Mouse (Mus musculus): ENCODE results near the gene Mier2. TPM values are rescaled to one million over a fixed set of nuclear protein-coding genes. Genes with fewer than 3 reads are reported as not detected.

Mier2 gene
- total and polyA plus RNA-seq, 2 experiments from 2014 or later: 43.3 to 95.6 TPM

DNA sequence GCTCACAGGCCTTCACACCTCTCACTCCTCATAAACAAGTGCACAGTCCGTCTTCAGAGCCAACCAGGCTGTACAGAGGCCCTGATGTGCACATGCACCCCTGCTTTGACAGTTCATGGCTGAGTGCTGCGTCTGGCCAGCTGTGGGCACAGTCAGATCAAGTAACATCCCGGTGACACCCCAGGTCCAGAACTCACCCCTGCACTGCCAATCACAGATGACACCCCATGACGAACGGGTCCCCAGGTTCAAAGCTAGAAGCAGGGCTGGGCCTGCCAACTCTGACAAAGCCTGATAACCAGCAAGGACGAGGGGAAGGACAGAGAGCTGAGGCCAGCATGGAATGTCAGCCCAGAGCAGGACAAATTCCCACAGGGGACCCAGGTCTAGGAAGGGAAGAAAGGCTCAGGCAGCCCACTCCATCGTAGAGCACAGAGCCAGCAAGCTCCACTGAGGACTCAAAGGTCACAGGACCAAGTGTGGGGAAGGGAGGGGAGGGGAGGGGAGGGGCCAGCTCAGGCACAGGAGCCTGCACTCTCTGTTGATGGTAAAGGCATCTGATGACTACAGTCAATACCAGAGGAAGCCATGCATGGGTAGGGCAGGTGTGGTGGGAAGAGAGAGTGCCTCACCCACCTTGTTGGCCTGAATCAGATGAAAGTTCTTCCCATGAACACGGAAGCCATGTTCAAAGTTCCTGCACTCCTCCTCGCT is 11.0 kb downstream of the Mier2 start:
- WGBS: 85% methylated on average over 9 of the region's 9 CpGs
- Histone ChIP-seq H3K9me3 (ENCODE audit: low read length) (no peaks in the 10 kb centered on the region), H3K4me1 (ENCODE audit: insufficient read depth, low read length) (no peaks in the 10 kb centered on the region), H3K9ac (replicated peaks; ENCODE audit: low read length, poor library complexity, severe bottlenecking) (no peak overlapping the region), H3K27me3 (ENCODE audit: insufficient read depth, low read length) (no peaks in the 10 kb centered on the region), H3K4me3 (ENCODE audit: low read depth, low read length) (no peak overlapping the region), H3K4me2 (ENCODE audit: low read depth, low read length, poor library complexity, severe bottlenecking) (no peak overlapping the region), H3K27ac (ENCODE audit: low read depth, low read length) (no peak overlapping the region), H3K36me3 (ENCODE audit: insufficient read depth, low read length) (peaks cover 89% of the 10 kb centered on the region)
- DNase-seq (ENCODE audit: low spot score): no peak
- no peak for ATAC-seq (ENCODE audit: low FRiP score)
- TF ChIP-seq CTCF (IDR thresholded peaks at IDR 0.05): no peak

GRCm38 (mm10) chr10:79542171-79542570 is 12.8 kb downstream of the Mier2 start:
- WGBS: 94% methylated on average over 11 of the region's 11 CpGs
- no peaks in the 10 kb centered on the region for H3K9me3 ChIP-seq (ENCODE audit: low read length)
- no peak overlapping the region for H3K27ac ChIP-seq (ENCODE audit: low read depth, low read length)
- H3K36me3 ChIP-seq (ENCODE audit: insufficient read depth, low read length): peaks cover 74% of the 10 kb centered on the region
- H3K4me2 ChIP-seq (ENCODE audit: low read depth, low read length, poor library complexity, severe bottlenecking): no peak overlapping the region
- H3K27me3 ChIP-seq (ENCODE audit: insufficient read depth, low read length): no peaks in the 10 kb centered on the region
- no peak overlapping the region for H3K4me3 ChIP-seq (ENCODE audit: low read depth, low read length)
- H3K4me1 ChIP-seq (ENCODE audit: insufficient read depth, low read length): no peaks in the 10 kb centered on the region
- DNase-seq (ENCODE audit: low spot score) (no peak), ATAC-seq (ENCODE audit: low FRiP score) (no peak)
- H3K9ac ChIP-seq (replicated peaks; ENCODE audit: low read length, poor library complexity, severe bottlenecking): no peak overlapping the region
- TF ChIP-seq CTCF (IDR thresholded peaks at IDR 0.05): no peak

DNA sequence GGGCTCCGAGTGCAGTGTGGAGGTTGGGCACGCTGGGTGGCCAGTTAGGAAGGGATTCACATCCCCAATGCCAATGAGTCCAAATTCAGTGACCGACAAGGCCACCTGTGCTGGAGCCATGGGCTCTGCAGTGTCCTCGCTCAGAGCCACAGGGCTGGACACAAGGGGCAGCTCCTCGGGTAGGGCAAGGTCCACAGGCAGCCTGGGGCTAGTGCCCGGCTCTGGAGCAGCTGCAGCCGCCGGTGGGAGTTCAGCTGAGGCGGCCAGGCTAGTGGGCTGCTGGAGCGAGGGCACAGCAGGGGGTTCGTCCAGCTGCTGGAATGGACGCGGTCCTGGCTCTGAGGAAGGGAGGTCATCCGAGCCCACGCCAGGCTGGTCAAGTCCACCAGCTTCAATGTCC is 13.5 kb downstream of the Mier2 start:
- ATAC-seq (ENCODE audit: low FRiP score) (no peak), DNase-seq (ENCODE audit: low spot score) (no peak)
- H3K4me3 ChIP-seq (ENCODE audit: low read depth, low read length): no peak overlapping the region
- no peak overlapping the region for H3K4me2 ChIP-seq (ENCODE audit: low read depth, low read length, poor library complexity, severe bottlenecking)
- H3K36me3 ChIP-seq (ENCODE audit: insufficient read depth, low read length): peaks cover 68% of the 10 kb centered on the region
- no peak overlapping the region for H3K9ac ChIP-seq (replicated peaks; ENCODE audit: low read length, poor library complexity, severe bottlenecking)
- WGBS: 63% methylated on average over 15 of the region's 15 CpGs
- no peaks in the 10 kb centered on the region for H3K9me3 ChIP-seq (ENCODE audit: low read length)
- H3K4me1 ChIP-seq (ENCODE audit: insufficient read depth, low read length): no peaks in the 10 kb centered on the region
- TF ChIP-seq CTCF (IDR thresholded peaks at IDR 0.05): no peak
- H3K27ac ChIP-seq (ENCODE audit: low read depth, low read length): no peak overlapping the region
- H3K27me3 ChIP-seq (ENCODE audit: insufficient read depth, low read length): no peaks in the 10 kb centered on the region

DNA sequence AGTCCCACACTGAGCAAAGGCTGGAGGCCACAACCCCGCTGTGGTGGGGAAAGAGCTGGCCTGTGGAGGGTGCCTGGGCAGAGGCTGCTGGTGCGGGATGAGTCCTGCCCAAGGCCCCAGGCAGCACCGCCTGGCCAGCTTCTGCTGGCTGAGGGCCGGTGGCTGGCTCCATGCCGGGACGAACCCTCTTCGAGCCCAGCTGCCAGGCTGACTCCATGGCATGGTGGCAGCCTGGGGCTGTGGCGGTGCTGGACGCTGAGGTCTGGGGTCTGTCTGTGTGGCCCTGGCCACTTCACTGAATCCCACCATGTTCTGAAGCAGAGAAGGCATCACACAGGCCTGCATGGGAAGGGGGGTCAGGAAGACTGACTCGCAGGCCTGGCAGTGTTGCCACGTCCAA is 14.3 kb downstream of the Mier2 start:
- H3K27ac ChIP-seq (ENCODE audit: low read depth, low read length): no peak overlapping the region
- H3K4me3 ChIP-seq (ENCODE audit: low read depth, low read length): no peak overlapping the region
- H3K9ac ChIP-seq (replicated peaks; ENCODE audit: low read length, poor library complexity, severe bottlenecking): no peak overlapping the region
- no peaks in the 10 kb centered on the region for H3K9me3 ChIP-seq (ENCODE audit: low read length)
- no peak overlapping the region for H3K4me2 ChIP-seq (ENCODE audit: low read depth, low read length, poor library complexity, severe bottlenecking)
- no peak for TF ChIP-seq CTCF (IDR thresholded peaks at IDR 0.05)
- DNase-seq (ENCODE audit: low spot score): no peak
- ATAC-seq (ENCODE audit: low FRiP score): no peak
- WGBS: 97% methylated on average over 11 of the region's 11 CpGs
- peaks cover 62% of the 10 kb centered on the region for H3K36me3 ChIP-seq (ENCODE audit: insufficient read depth, low read length)
- no peaks in the 10 kb centered on the region for H3K4me1 ChIP-seq (ENCODE audit: insufficient read depth, low read length)
- no peaks in the 10 kb centered on the region for H3K27me3 ChIP-seq (ENCODE audit: insufficient read depth, low read length)

- Histone ChIP-seq H3K27me3 (ENCODE audit: insufficient read depth, low read length) (no peaks in the 10 kb centered on the region), H3K36me3 (ENCODE audit: insufficient read depth, low read length) (peaks cover 54% of the 10 kb centered on the region), H3K4me2 (ENCODE audit: low read depth, low read length, poor library complexity, severe bottlenecking) (no peak overlapping the region), H3K9ac (replicated peaks; ENCODE audit: low read length, poor library complexity, severe bottlenecking) (no peak overlapping the region), H3K4me1 (ENCODE audit: insufficient read depth, low read length) (no peaks in the 10 kb centered on the region), H3K4me3 (ENCODE audit: low read depth, low read length) (no peak overlapping the region), H3K9me3 (ENCODE audit: low read length) (no peaks in the 10 kb centered on the region), H3K27ac (ENCODE audit: low read depth, low read length) (no peak overlapping the region; the same call in 1 of the 2 replicates)
- WGBS: 95% methylated on average over 16 of the region's 16 CpGs
- TF ChIP-seq CTCF (IDR thresholded peaks at IDR 0.05): no peak
- ATAC-seq (ENCODE audit: low FRiP score) (no peak), DNase-seq (ENCODE audit: low spot score) (no peak)
Measured at GRCm38 (mm10) chr10:79539701-79540495, 15.1 kb downstream of the Mier2 start.

- DNase-seq (ENCODE audit: low spot score) (no peak), ATAC-seq (ENCODE audit: low FRiP score) (no peak)
- no peaks in the 10 kb centered on the region for H3K4me1 ChIP-seq (ENCODE audit: insufficient read depth, low read length)
- no peak overlapping the region for H3K4me3 ChIP-seq (ENCODE audit: low read depth, low read length)
- peaks cover 44% of the 10 kb centered on the region for H3K36me3 ChIP-seq (ENCODE audit: insufficient read depth, low read length)
- TF ChIP-seq CTCF (IDR thresholded peaks at IDR 0.05): no peak
- no peak overlapping the region for H3K9ac ChIP-seq (replicated peaks; ENCODE audit: low read length, poor library complexity, severe bottlenecking)
- H3K4me2 ChIP-seq (ENCODE audit: low read depth, low read length, poor library complexity, severe bottlenecking): no peak overlapping the region
- no peaks in the 10 kb centered on the region for H3K27me3 ChIP-seq (ENCODE audit: insufficient read depth, low read length)
- no peaks in the 10 kb centered on the region for H3K9me3 ChIP-seq (ENCODE audit: low read length)
- no peak overlapping the region for H3K27ac ChIP-seq (ENCODE audit: low read depth, low read length)
- WGBS: 79% methylated on average over 4 of the region's 4 CpGs
Measured at GRCm38 (mm10) chr10:79538873-79539272, 16.1 kb downstream of the Mier2 start.
